Mouse (Mus musculus) forelimb bud, embryonic 11.5 days (tissue): ENCODE data around the gene Homer3.

Experiments
- DNase-seq: peaks from one replicate; pipeline ENCODE4 v3.0.0-alpha.2; 2012; ENCODE audit warnings: low read depth, low spot score

Homer3 gene

GRCm38 (mm10) chr8:70282603-70283135 lies at the start of gene Homer3:
Gene Homer3 (plus strand): TSS chr8:70282827.
- DNase-seq: peak; percentile 91

- DNase-seq: no peak
Measured at GRCm38 (mm10) chr8:70233606-70234005, 49.0 kb upstream of the Homer3 start.

GRCm38 (mm10) chr8:70234080-70234780 lies 48.4 kb upstream of the Homer3 start, which contains the start of the genes Sugp2 and Armc6:
Gene Sugp2 (plus strand): TSS chr8:70234226.
Gene Armc6 (minus strand): TSS chr8:70234466.
- peak; percentile 97 for DNase-seq

- no peak for DNase-seq
Measured at GRCm38 (mm10) chr8:70234781-70235128, 47.9 kb upstream of the Homer3 start.

GRCm38 (mm10) chr8:70237842-70238241 lies 44.8 kb upstream of the Homer3 start:
- no peak for DNase-seq

GRCm38 (mm10) chr8:70240642-70241041 lies 42.0 kb upstream of the Homer3 start:
- no peak for DNase-seq

- no peak for DNase-seq
Measured at GRCm38 (mm10) chr8:70246622-70247021, 36.0 kb upstream of the Homer3 start.

GRCm38 (mm10) chr8:70247841-70248240 lies 34.8 kb upstream of the Homer3 start:
- DNase-seq: no peak

- DNase-seq: no peak
Measured at GRCm38 (mm10) chr8:70254628-70255027, 28.0 kb upstream of the Homer3 start.

GRCm38 (mm10) chr8:70257456-70257855 lies 25.2 kb upstream of the Homer3 start:
- no peak for DNase-seq

GRCm38 (mm10) chr8:70258600-70258999 lies 24.0 kb upstream of the Homer3 start:
- DNase-seq: no peak

GRCm38 (mm10) chr8:70259043-70259442 lies 23.6 kb upstream of the Homer3 start:
- DNase-seq: no peak

GRCm38 (mm10) chr8:70267674-70268073 lies 15.0 kb upstream of the Homer3 start:
- no peak for DNase-seq

- no peak for DNase-seq
Measured at GRCm38 (mm10) chr8:70268311-70268710, 14.3 kb upstream of the Homer3 start.

- no peak for DNase-seq
Measured at GRCm38 (mm10) chr8:70268799-70269565, 13.6 kb upstream of the Homer3 start.

GRCm38 (mm10) chr8:70272949-70273348 lies 9.7 kb upstream of the Homer3 start:
- no peak for DNase-seq

GRCm38 (mm10) chr8:70274350-70274749 lies 8.3 kb upstream of the Homer3 start:
- DNase-seq: no peak

GRCm38 (mm10) chr8:70276476-70276875 lies 6.2 kb upstream of the Homer3 start:
- DNase-seq: no peak

- DNase-seq: no peak
Measured at GRCm38 (mm10) chr8:70278175-70278574, 4.5 kb upstream of the Homer3 start.

- no peak for DNase-seq
Measured at GRCm38 (mm10) chr8:70279266-70279665, 3.4 kb upstream of the Homer3 start.

GRCm38 (mm10) chr8:70281001-70281400 lies 1.6 kb upstream of the Homer3 start:
- DNase-seq: no peak

- no peak for DNase-seq
Measured at GRCm38 (mm10) chr8:70283136-70284077, 780 bp downstream of the Homer3 start.
